ENCODE assay signal across 9 mouse cellular contexts in the genomic region with DNA sequence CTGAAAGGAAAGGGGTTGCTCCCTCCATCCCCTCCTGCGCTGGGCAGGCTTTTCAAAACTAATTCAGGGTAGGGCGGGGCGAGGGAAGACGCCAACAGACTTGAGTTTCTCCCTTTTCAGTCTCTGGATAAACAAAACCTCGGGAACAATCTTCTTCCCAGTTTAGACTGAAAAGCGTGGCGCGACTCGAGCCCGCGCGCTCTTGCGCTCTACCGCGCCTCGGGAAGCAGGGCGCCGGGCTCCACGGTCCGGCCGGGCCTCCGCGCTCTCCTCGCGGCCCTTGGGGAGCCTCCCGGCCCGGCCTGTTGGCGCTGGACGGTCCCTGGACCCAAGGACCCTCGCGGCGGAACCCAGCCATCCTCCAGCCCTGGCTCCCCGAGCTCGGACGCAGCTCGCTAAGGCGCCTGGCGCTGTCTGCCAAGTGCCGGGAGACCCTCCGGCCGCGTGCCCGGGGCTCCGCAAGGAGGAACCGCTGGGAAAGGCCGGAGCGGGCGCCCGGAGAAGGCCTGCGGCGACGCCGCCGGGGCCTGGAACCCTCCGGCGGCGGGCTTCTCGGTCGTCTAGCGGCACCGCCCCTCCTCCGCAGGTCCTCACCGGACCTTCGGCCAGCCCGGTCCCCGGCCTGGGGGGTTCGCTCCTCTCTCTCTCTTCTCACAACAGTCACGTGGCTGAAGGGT. TPM values are rescaled to one million over a fixed set of nuclear protein-coding genes. Genes with fewer than 3 reads are reported as not detected.
DNase-seq lines count a peak whose midpoint lies in the region; ATAC-seq lines count a peak whose summit lies in the region.
"Had no signal": no experiment of that assay in that cellular context is flagged by ENCODE, and none has a peak within 500 bp of the region (broad histone marks: within the 10 kb centered on the region; RNA-seq: fewer than 3 reads in every experiment).

No protein-coding gene starts in this region.

- H3K36me3 ChIP-seq in heart, embryonic 12.5 days: no peaks in the 10 kb centered on the region

- peak overlapping the region; percentile 41 for H3K4me3 ChIP-seq in heart, embryonic 12.5 days

- H3K4me1 ChIP-seq in heart, embryonic 12.5 days (replicated peaks): 0 out of 2 replicates have a peak, but pooled peaks cover 3% of the 10 kb centered on the region

- WGBS in heart, embryonic 12.5 days: under 1% methylated on average over 68 of the region's 68 CpGs

- intact Hi-C loops in heart, postnatal 25 days (cut with DNase I): no loop called here
- intact Hi-C loops in left cerebral cortex, postnatal 36 days (cut with DNase I): loop anchor here (5.0 to 10.0 kb wide), 2 partner anchors 81 to 344 kb away; no protein-coding TSS in a partner anchor

- H3K9me3 ChIP-seq in heart, embryonic 12.5 days (replicated peaks): no peaks in the 10 kb centered on the region

- ATAC-seq in heart, embryonic 12.5 days (ENCODE audit: insufficient number of reproducible peaks, low FRiP score): 0 out of 2 replicates have a peak, but pooled peaks have one; percentile 33

- H3K9ac ChIP-seq in heart, embryonic 12.5 days: peak overlapping the region; percentile 18; the same call in 1 of the 2 replicates

- H3K27ac ChIP-seq in heart, embryonic 12.5 days (ENCODE audit: poor library complexity, severe bottlenecking): no peak overlapping the region

- peak overlapping the region; percentile 81 for H3K4me2 ChIP-seq in heart, embryonic 12.5 days

- H3K27me3 ChIP-seq in heart, embryonic 12.5 days (replicated peaks): peaks cover 54% of the 10 kb centered on the region

- no peak for DNase-seq in heart, postnatal 25 days (ENCODE audit: low spot score)
- DNase-seq in ZHBTc4 (ENCODE audit: low read depth, low spot score): peak; percentile 70
- DNase-seq in frontal cortex, postnatal 14 days (ENCODE audit: low spot score in 2 of 2): peak; percentile 69
- DNase-seq in left cerebral cortex, postnatal 36 days (ENCODE audit: low spot score in 2 of 2): peak; percentile 73 to 80
- peak; percentile 71 for DNase-seq in retina, embryonic 14.5 days (ENCODE audit: low spot score)
- DNase-seq in spleen, adult 12 weeks (ENCODE audit: low spot score): no peak
- no peak for DNase-seq in spleen, postnatal 14 days (ENCODE audit: low spot score in 2 of 2)

RNA-seq across cellular contexts. Expression of gene Gm43517, which starts 16.3 kb away (rescaled TPM):
- polyA plus RNA-seq in heart, embryonic 12.5 days (2016; fragmentation: Nextera tagmentation; extraction: Ambion mirVana): not detected in 2 replicates
- total RNA-seq in heart, postnatal 25 days (2021): not detected
- 10 to 100 TPM in 1 of 2 experiments, 1 to 10 TPM in 1; 4.7 to 11.3 TPM for total RNA-seq in left cerebral cortex, postnatal 36 days (2021)
- total RNA-seq: hematopoietic stem cell, adult 5-6 weeks had no signal

RNA-seq across cellular contexts. Expression of gene Foxg1, which starts 18.8 kb away (rescaled TPM):
- 0.08 TPM in 1 of 2 replicates, not detected in the other for polyA plus RNA-seq in heart, embryonic 12.5 days (2016; fragmentation: Nextera tagmentation; extraction: Ambion mirVana)
- total RNA-seq in heart, postnatal 25 days (2021): not detected
- 100 to 1,000 TPM; 110 to 120 TPM for total RNA-seq in left cerebral cortex, postnatal 36 days (2021)
- total RNA-seq: hematopoietic stem cell, adult 5-6 weeks had no signal

Comparison
In these comparisons a context has a peak if more than half of its experiments do, and no peak if none do; other contexts are left out.
1. DNase-seq: peak in ZHBTc4 (single experiment), frontal cortex, postnatal 14 days (2 of 2), left cerebral cortex, postnatal 36 days (2 of 2) and retina, embryonic 14.5 days (single experiment); none in heart, postnatal 25 days (single experiment), spleen, adult 12 weeks (single experiment) and spleen, postnatal 14 days (0 of 2).
2. RNA of gene Gm43517, which starts 16.3 kb away (total RNA-seq): 4.7 to 11.3 TPM in left cerebral cortex, postnatal 36 days; not detected in heart, postnatal 25 days; every median in the first group is over 4 times any median in the second.
3. RNA of gene Foxg1, which starts 18.8 kb away (total RNA-seq): 110 to 120 TPM in left cerebral cortex, postnatal 36 days; not detected in heart, postnatal 25 days; every median in the first group is over 100 times any median in the second.